Comparison of ENCODE assay signal across 8 mouse cellular contexts in the genomic region with DNA sequence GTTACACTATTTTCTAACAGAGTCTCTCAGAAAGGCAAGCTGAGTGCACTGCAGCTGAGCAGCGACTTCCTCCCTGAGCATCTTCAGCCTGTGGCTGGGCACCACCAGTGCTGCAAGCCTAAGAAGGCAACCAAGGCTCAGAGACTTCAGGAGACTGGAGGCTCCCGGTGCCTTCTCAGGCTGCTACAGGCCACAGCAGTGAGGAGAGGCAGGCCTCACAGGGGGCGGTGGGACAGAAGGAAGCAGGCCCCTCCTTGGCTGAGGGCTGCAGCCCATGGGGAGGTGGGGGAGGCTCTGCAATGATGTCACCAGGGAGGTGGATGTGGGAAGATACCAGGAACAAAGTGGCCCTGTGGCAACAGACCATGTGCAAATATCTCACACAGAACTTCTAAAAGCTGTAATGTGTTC. TPM values are rescaled to one million over a fixed set of nuclear protein-coding genes. Genes with fewer than 3 reads are reported as not detected.
DNase-seq lines count a peak whose midpoint lies in the region; ATAC-seq and TF ChIP-seq lines count a peak whose summit lies in the region.

No protein-coding gene starts in this region.

- in situ Hi-C loops in ES-E14 (cut with MboI; ENCODE audit: low sequenced_read_pairs in 2 of 2, unreplicated experiment in 2 of 2) = no loop called here

- no peak for DNase-seq in heart, postnatal 10 days
- DNase-seq in ES-E14 (ENCODE audit: low read depth, low spot score) = no peak
- DNase-seq in frontal cortex, postnatal 25 days (ENCODE audit: low spot score in 2 of 2) = no peak
- no peak for DNase-seq in urinary bladder, postnatal 36 days (ENCODE audit: low spot score in 2 of 2)

- no peaks in the 10 kb centered on the region for H3K9me3 ChIP-seq in heart, embryonic 12.5 days (replicated peaks)
- no peaks in the 10 kb centered on the region for H3K9me3 ChIP-seq in ES-E14 (ENCODE audit: control insufficient read depth, insufficient read depth, low read depth, low read length)
- no peaks in the 10 kb centered on the region for H3K9me3 ChIP-seq in embryonic facial prominence, embryonic 13.5 days

- H3K9ac ChIP-seq in heart, embryonic 12.5 days = 0 out of 2 replicates have a peak overlapping the region, but pooled peaks have one; percentile 32
- H3K9ac ChIP-seq in ES-E14 (ENCODE audit: insufficient read depth, low read depth, low read length, poor library complexity, severe bottlenecking) = peak overlapping the region; percentile 21; the same call in 1 of the 2 replicates
- H3K9ac ChIP-seq in embryonic facial prominence, embryonic 13.5 days = peak overlapping the region; percentile 49; the same call in 1 of the 2 replicates

- H3K4me3 ChIP-seq in heart, embryonic 12.5 days = no peak overlapping the region
- no peak overlapping the region for H3K4me3 ChIP-seq in ES-E14 (ENCODE audit: insufficient read depth in 1 of 2, low read depth in 1 of 2, low read length in 2 of 2, poor library complexity in 1 of 2, severe bottlenecking in 1 of 2)
- H3K4me3 ChIP-seq in embryonic facial prominence, embryonic 13.5 days = no peak overlapping the region

- peaks cover 15% of the 10 kb centered on the region for H3K36me3 ChIP-seq in heart, embryonic 12.5 days
- H3K36me3 ChIP-seq in ES-E14 (ENCODE audit: control insufficient read depth, insufficient read depth, low read length, poor library complexity, severe bottlenecking) = no peaks in the 10 kb centered on the region
- H3K36me3 ChIP-seq in embryonic facial prominence, embryonic 13.5 days = peaks cover 30% of the 10 kb centered on the region

- H3K27ac ChIP-seq in heart, embryonic 12.5 days (ENCODE audit: poor library complexity, severe bottlenecking) = peak overlapping the region; percentile 65
- H3K27ac ChIP-seq in ES-E14 (ENCODE audit: insufficient read depth, low read depth, low read length, poor library complexity, severe bottlenecking) = no peak overlapping the region
- peak overlapping the region; percentile 78 for H3K27ac ChIP-seq in embryonic facial prominence, embryonic 13.5 days

- WGBS in heart, embryonic 12.5 days = 26% methylated on average over 3 of the region's 3 CpGs
- 36% methylated on average over 3 of the region's 3 CpGs for WGBS in embryonic facial prominence, embryonic 13.5 days

- ATAC-seq in heart, embryonic 12.5 days (ENCODE audit: insufficient number of reproducible peaks, low FRiP score) = peak; percentile 31; the same call in 1 of the 2 replicates
- ATAC-seq in embryonic facial prominence, embryonic 13.5 days (ENCODE audit: insufficient number of reproducible peaks, insufficient read depth, low FRiP score, low TSS enrichment, low read depth) = no peak
- peak; percentile 67 for ATAC-seq in inflammation-experienced regulatory T-cells, adult 6 months
- ATAC-seq in megakaryocyte-erythroid progenitor cell, adult 5-6 weeks (replicated peaks; ENCODE audit: low FRiP score, low TSS enrichment, poor library complexity, severe bottlenecking) = no peak

- peaks cover 27% of the 10 kb centered on the region for H3K4me1 ChIP-seq in heart, embryonic 12.5 days (replicated peaks)
- peaks cover 3 to 11% of the 10 kb centered on the region in 2 experiments; a peak in 2 of 4 replicates for H3K4me1 ChIP-seq in ES-E14 (ENCODE audit: control insufficient read depth in 2 of 2, insufficient read depth in 2 of 2, low read length in 2 of 2, poor library complexity in 1 of 2)
- no peaks in the 10 kb centered on the region; the same call in 1 of the 2 replicates for H3K4me1 ChIP-seq in embryonic facial prominence, embryonic 13.5 days

- H3K4me2 ChIP-seq in heart, embryonic 12.5 days = no peak overlapping the region
- no peak overlapping the region for H3K4me2 ChIP-seq in embryonic facial prominence, embryonic 13.5 days

- intact Hi-C loops in heart, postnatal 10 days (cut with DNase I) = loop anchor here (5.0 to 10.0 kb wide), 3 partner anchors 82 to 925 kb away; no protein-coding TSS in a partner anchor

- 0 out of 2 replicates have a peak, but pooled peaks cover 4% of the 10 kb centered on the region for H3K27me3 ChIP-seq in heart, embryonic 12.5 days (replicated peaks)
- no peaks in the 10 kb centered on the region for H3K27me3 ChIP-seq in embryonic facial prominence, embryonic 13.5 days

TF ChIP-seq in ES-E14, 5 proteins besides CTCF, POLR2A, EP300 and RAD21:
- TF ChIP-seq ZC3H11A (IDR thresholded peaks at IDR 0.05; ENCODE audit: borderline replicate concordance, low read depth, low read length) = no peak
- no peak for TF ChIP-seq MAFK (IDR thresholded peaks at IDR 0.05; ENCODE audit: insufficient read depth, low read depth, low read length)
- TF ChIP-seq CHD2 (IDR thresholded peaks at IDR 0.05; ENCODE audit: low read depth, low read length) = no peak
- TF ChIP-seq ZNF384 (IDR thresholded peaks at IDR 0.05; ENCODE audit: low read depth, low read length) = no peak
- no peak for TF ChIP-seq HCFC1 (IDR thresholded peaks at IDR 0.05; ENCODE audit: borderline replicate concordance, insufficient read depth, low read length)

RNA-seq across cellular contexts. Expression of gene Adi1, which starts 25.1 kb away (rescaled TPM):
- 42.2 and 43.3 TPM in 2 replicates for polyA plus RNA-seq in heart, embryonic 12.5 days (2016; fragmentation: Nextera tagmentation; extraction: Ambion mirVana)
- 10 to 100 TPM; 34.7 to 38.3 TPM for total RNA-seq in heart, postnatal 10 days (2021)
- total RNA-seq in ES-E14 (2012; rRNA removed) = 19.0 and 25.3 TPM in 2 replicates
- 69.5 and 72.0 TPM in 2 replicates for polyA plus RNA-seq in embryonic facial prominence, embryonic 13.5 days (2015; fragmentation: Nextera tagmentation; extraction: Ambion mirVana)
- polyA plus RNA-seq in inflammation-experienced regulatory T-cells, adult 6 months (2017; shearing (Covaris generic)) = 10 to 100 TPM; 25.7 to 49.9 (median 41.5) TPM
- 67.5 and 76.4 TPM in 2 replicates for total RNA-seq in megakaryocyte-erythroid progenitor cell, adult 5-6 weeks (2014; fragmentation: Nextera tagmentation)
- 25.8 and 33.8 TPM in 2 replicates for total RNA-seq in megakaryocyte-erythroid progenitor cell, adult 5-6 weeks (2017)

RNA-seq across cellular contexts. Expression of gene Trappc12, which starts 50.2 kb away (rescaled TPM):
- polyA plus RNA-seq in heart, embryonic 12.5 days (2016; fragmentation: Nextera tagmentation; extraction: Ambion mirVana) = 33.5 and 35.1 TPM in 2 replicates
- 10 to 100 TPM; 27.1 to 31.4 TPM for total RNA-seq in heart, postnatal 10 days (2021)
- total RNA-seq in ES-E14 (2012; rRNA removed) = 18.9 and 20.4 TPM in 2 replicates
- 45.0 and 47.1 TPM in 2 replicates for polyA plus RNA-seq in embryonic facial prominence, embryonic 13.5 days (2015; fragmentation: Nextera tagmentation; extraction: Ambion mirVana)
- polyA plus RNA-seq in inflammation-experienced regulatory T-cells, adult 6 months (2017; shearing (Covaris generic)) = 10 to 100 TPM; 31.7 to 58.8 (median 40.1) TPM
- 49.1 and 67.5 TPM in 2 replicates for total RNA-seq in megakaryocyte-erythroid progenitor cell, adult 5-6 weeks (2014; fragmentation: Nextera tagmentation)
- 58.3 and 64.0 TPM in 2 replicates for total RNA-seq in megakaryocyte-erythroid progenitor cell, adult 5-6 weeks (2017)

RNA-seq across cellular contexts. Expression of gene Rnaseh1, which starts 50.7 kb away (rescaled TPM):
- 17.8 and 18.1 TPM in 2 replicates for polyA plus RNA-seq in heart, embryonic 12.5 days (2016; fragmentation: Nextera tagmentation; extraction: Ambion mirVana)
- 1 to 10 TPM; 7.5 to 8.7 TPM for total RNA-seq in heart, postnatal 10 days (2021)
- 29.5 and 32.8 TPM in 2 replicates for total RNA-seq in ES-E14 (2012; rRNA removed)
- polyA plus RNA-seq in embryonic facial prominence, embryonic 13.5 days (2015; fragmentation: Nextera tagmentation; extraction: Ambion mirVana) = 31.7 and 34.9 TPM in 2 replicates
- 10 to 100 TPM; 21.7 to 32.7 (median 28.9) TPM for polyA plus RNA-seq in inflammation-experienced regulatory T-cells, adult 6 months (2017; shearing (Covaris generic))
- 18.9 and 31.1 TPM in 2 replicates for total RNA-seq in megakaryocyte-erythroid progenitor cell, adult 5-6 weeks (2014; fragmentation: Nextera tagmentation)
- total RNA-seq in megakaryocyte-erythroid progenitor cell, adult 5-6 weeks (2017) = 11.0 and 27.5 TPM in 2 replicates

RNA-seq across cellular contexts. Expression of gene Eipr1, which starts 51.5 kb away (rescaled TPM):
- 20.9 and 25.2 TPM in 2 replicates for polyA plus RNA-seq in heart, embryonic 12.5 days (2016; fragmentation: Nextera tagmentation; extraction: Ambion mirVana)
- total RNA-seq in heart, postnatal 10 days (2021) = 10 to 100 TPM in 1 of 2 experiments, 1 to 10 TPM in 1; 9.8 to 11.2 TPM
- 41.5 and 43.7 TPM in 2 replicates for total RNA-seq in ES-E14 (2012; rRNA removed)
- polyA plus RNA-seq in embryonic facial prominence, embryonic 13.5 days (2015; fragmentation: Nextera tagmentation; extraction: Ambion mirVana) = 31.3 and 35.0 TPM in 2 replicates
- polyA plus RNA-seq in inflammation-experienced regulatory T-cells, adult 6 months (2017; shearing (Covaris generic)) = 10 to 100 TPM; 27.4 to 36.6 (median 33.7) TPM
- 19.9 and 30.0 TPM in 2 replicates for total RNA-seq in megakaryocyte-erythroid progenitor cell, adult 5-6 weeks (2014; fragmentation: Nextera tagmentation)
- 23.4 and 29.6 TPM in 2 replicates for total RNA-seq in megakaryocyte-erythroid progenitor cell, adult 5-6 weeks (2017)

Comparison
In these comparisons a context has a peak if more than half of its experiments do, and no peak if none do; other contexts are left out.
1. ATAC-seq: peak in heart, embryonic 12.5 days (single experiment) and inflammation-experienced regulatory T-cells, adult 6 months (single experiment); none in embryonic facial prominence, embryonic 13.5 days (single experiment) and megakaryocyte-erythroid progenitor cell, adult 5-6 weeks (single experiment).
2. Peak in every context shown above with its lines, with median percentiles within 50 percentile points of each other: H3K9ac ChIP-seq.